Mouse (Mus musculus) thymus, adult 2 months (tissue): ENCODE results near the gene Slc7a7.

Experiments
- CTCF ChIP-seq: fragments of 200-500 bp; IDR thresholded peaks from 2 replicates; pipeline ENCODE4 v1.5.1; 2012; ENCODE audit warnings: mild to moderate bottlenecking, control low read depth, low read length, moderate library complexity, borderline replicate concordance; ENCODE audit not compliant: control insufficient read depth, poor library complexity, insufficient read depth; ENCODE audit errors: extremely low read depth
- POLR2A ChIP-seq: fragments of 200-500 bp; IDR thresholded peaks from 2 replicates; pipeline ENCODE4 v1.6.1; 2012; ENCODE audit warnings: mild to moderate bottlenecking, low read length, control low read depth, moderate library complexity; ENCODE audit not compliant: control insufficient read depth, poor library complexity, insufficient read depth; ENCODE audit errors: extremely low read depth

DNA sequence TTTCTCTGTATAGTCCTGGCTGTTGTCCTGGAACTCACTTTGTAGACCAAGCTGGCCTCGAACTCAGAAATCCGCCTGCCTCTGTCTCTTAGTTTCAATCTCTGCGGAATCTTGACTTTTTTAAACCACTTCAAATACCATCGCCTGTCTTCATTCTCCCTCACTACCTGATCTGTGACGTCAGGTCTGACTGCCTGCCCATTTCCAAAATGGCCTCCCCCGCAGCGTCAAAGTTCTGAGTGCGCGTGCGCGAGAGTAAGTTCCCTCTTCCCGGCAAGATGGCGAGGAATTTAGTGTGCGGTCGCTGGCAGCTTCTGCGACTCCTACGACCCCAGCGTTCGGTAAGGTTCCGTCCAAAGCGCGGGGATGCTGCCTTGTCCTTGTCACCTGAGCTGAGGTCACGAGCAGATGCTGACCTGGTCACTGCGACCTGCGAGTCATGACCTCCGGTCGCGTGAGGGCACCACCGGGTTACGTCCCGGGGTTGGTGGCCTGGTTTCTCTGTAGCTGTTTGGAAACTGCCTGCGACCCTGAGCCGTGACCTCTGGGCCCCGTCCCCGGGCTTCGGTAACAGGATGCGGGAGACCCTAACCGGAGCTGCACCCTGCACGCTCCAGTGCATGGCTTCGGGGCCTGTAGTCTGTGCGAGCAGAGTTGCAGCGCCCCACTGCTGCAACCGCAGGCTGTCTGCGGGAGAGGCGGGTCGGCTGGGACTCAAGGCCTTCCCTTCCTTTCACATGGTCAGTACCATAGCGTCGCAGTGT is 56.8 kb downstream of the Slc7a7 start, which contains the start of gene Oxa1l:
- TF ChIP-seq CTCF (0 out of 2 replicates have a peak, but pooled peaks have one; percentile 16), POLR2A (peak; percentile 54; the same call in 1 of the 2 replicates)
